Mouse (Mus musculus) left cerebral cortex, adult 18-20 months (tissue): Measurements from ENCODE around the gene Ssbp3. TPM values are rescaled to one million over a fixed set of nuclear protein-coding genes. Genes with fewer than 3 reads are reported as not detected.

ENCODE experiments used
- DNase-seq, 2 experiments: peaks; one replicate each; pipeline ENCODE4 v3.0.0; 2021 to 2022; ENCODE audit warnings: low spot score in 2 of 2, mixed read lengths in 1 of 2
- total RNA-seq, 2 experiments: library from RNA; stranded (reverse); gene quantifications; 2 replicates each; pipeline ENCODE4 v1.2.3; 2021

The Ssbp3 gene
- total RNA-seq, 2 experiments from 2014 or later: 190 to 197 TPM

GRCm38 (mm10) chr4:107084858-107085257 lies 174.4 kb downstream of the Ssbp3 start:
- peak; percentile 49 to 75 for DNase-seq

GRCm38 (mm10) chr4:107091696-107092095 lies 181.2 kb downstream of the Ssbp3 start:
- no peak for DNase-seq

GRCm38 (mm10) chr4:107094484-107095187 lies 184.1 kb downstream of the Ssbp3 start:
- no peak for DNase-seq

DNA sequence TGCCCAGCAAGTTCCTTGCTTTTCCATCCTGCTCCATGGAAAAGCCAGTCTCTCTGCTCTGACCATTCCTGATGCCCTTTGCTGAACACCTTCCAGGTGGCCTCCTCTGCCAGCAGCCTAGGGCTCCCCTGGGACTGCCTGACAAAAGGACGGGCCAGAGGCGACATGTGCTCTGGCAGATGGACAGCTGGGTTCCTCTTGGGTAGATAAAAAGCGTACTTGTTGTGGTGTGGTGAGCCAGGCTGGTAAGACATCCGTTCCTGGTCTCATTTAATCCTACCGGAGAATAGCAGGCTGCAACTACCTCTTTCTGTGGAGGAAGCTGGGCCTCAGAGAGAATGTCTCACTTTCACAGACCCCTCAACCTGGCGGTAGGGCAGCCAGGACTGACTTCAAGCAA lies 185.5 kb downstream of the Ssbp3 start:
- no peak for DNase-seq

DNA sequence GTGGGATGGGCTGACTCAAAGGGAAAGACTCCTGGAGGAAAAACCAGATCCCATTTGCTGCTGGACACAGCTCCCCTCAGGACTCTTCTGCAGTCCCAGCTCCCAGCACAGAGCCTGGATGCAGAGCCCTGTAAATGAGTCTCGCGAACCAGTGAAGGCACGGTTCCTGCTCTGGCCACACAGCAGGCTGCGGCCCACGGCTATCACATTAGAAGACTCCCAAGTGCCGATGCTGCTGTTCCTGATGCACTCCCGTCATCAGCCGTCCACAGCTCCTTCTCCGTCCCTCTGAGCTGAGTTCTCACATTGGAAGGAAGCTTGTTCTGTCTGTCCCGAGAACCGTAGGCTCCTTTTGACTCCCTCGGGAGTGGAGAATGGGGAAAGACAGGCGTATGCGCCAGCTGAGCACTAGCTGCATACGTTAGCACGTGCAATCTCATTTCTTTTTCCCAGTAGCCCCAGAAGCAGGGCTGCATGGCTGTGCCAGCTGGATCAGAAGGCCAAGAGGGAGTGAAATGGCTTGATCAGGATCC lies 186.4 kb downstream of the Ssbp3 start, which contains the start of gene Cdcp2:
Gene Cdcp2, plus strand, starts transcription at position 51 of the 533 bp plus-strand sequence.
- DNase-seq: no peak

- DNase-seq: no peak
These were observed 187.4 kb downstream of the Ssbp3 start for GRCm38 (mm10) chr4:107097871-107098270.

- no peak for DNase-seq
These were observed 187.9 kb downstream of the Ssbp3 start for GRCm38 (mm10) chr4:107098375-107098774.

DNA sequence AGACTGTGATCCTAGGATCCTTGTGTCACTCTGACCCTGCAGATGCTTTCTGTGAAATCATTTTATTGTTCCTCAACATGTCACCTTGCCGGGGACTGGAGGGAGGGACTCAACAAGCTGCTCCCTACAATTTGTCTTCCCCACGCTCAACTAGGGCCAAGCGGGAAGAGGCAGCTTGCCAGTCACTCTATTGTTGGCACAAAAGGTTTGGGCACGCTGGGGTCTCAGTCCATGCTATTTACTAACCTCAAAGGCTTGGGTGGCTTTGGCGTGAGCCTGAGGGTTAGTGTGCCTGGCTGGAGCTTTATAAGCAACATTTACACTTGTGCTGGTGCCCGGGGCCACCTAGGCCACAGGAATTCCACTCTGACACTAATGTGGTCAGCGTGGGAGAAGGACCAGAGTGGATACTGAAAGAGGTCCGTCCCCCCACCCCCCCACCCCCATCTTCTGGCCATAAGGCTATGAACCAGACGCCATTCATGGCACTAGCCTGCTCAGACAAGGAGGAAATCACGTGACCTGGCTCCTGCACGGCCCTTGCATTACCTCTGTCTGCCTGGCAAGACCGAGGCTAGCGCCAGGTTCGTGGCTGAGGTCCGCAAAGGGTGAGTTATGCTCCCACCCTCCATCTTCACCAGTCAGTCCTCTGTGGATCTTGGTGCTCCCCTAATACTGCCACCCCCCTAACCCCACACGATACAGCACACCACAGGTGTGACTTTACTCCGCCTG lies 188.5 kb downstream of the Ssbp3 start:
- no peak for DNase-seq

Other genes starting within 250 kb of the Ssbp3 start
- 10 to 100 TPM; 45.7 to 45.9 TPM for gene Ttc4, start 231.8 kb upstream of the Ssbp3 start, total RNA-seq
- 1 to 10 TPM; 4.2 to 5.4 TPM for gene Mroh7, start 179.8 kb upstream of the Ssbp3 start, total RNA-seq
- not detected for gene Fam151a, start 176.8 kb upstream of the Ssbp3 start, total RNA-seq
- gene Acot11, start 105.7 kb upstream of the Ssbp3 start, total RNA-seq: 10 to 100 TPM; 35.0 to 57.5 TPM
- 10 to 100 TPM; 54.8 to 64.0 TPM for gene Mrpl37, start 156.2 kb downstream of the Ssbp3 start, total RNA-seq
- 1 to 10 TPM; 6.3 to 7.6 TPM for gene Cyb5rl, start 156.3 kb downstream of the Ssbp3 start, total RNA-seq
- not detected for gene Cdcp2, start 186.2 kb downstream of the Ssbp3 start, total RNA-seq